Mouse (Mus musculus): ENCODE measurements around the gene Itih4.

The Itih4 gene

DNA sequence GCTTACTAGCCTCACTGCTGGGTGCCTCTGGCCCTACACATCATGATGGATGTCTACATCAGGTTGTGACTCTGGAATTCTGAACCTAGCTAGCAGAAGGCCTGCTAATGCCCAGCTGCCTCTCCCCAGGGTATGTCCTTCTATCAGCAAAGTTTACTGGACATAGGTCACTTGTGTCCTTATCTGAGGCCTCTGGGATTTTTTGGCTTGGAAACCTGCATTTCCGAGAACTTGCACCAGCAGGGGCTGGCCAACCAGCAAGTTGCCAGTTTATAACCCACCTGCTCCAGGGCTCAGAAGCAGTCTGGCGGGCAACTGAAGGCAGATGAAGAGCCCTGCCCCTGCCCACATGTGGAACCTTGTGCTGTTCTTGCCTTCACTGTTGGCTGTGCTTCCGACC, at the start of gene Itih4:
Gene Itih4 (plus strand): TSS at position 273 of the 400 bp plus-strand sequence.
- in situ Hi-C loops (cut with MseI, MboI), result no loop called here

- in situ Hi-C loops (cut with MseI, MboI), result no loop called here
Measured at GRCm38 (mm10) chr14:30837416-30837996, 48.8 kb upstream of the Itih4 start.

DNA sequence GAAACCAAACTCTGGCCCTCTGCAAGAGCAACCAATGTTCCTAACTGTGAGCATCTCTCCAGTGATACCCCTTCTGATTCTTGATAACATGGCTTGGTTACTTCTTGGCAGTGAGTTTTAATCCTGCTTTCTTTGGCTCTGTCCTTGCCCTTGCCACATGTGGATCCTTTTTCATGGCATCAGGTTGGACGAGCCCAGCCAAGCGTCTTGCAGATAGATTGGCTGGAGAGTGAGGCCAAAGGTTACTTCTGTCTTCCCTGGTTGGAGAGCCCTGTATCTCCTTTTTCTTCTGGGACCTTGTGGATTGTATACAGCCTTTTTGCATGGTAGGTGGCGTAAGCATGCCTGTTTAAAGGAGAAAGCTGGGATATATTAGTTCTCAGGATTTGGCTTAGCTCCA, 42.6 kb upstream of the Itih4 start:
- in situ Hi-C loops (cut with MseI, MboI), result no loop called here

DNA sequence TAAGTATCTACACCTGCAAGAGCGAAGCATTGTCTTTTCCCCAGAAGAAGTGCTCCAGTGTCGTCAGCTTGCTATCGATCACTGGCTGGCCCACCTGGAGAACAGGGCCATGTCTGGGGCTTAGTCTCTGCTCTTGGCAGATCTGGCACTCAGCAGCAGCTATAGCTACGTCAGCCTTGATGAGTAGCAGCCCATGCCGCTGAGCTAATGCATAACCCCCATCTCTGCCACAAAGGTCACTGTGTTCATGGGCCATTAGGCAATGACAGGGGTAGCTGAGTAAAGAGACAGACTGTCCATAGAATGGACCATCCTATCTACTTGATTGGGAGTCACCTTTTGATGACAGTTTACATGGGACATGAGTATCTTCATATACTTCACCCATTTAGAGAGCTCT, 35.8 kb upstream of the Itih4 start:
- in situ Hi-C loops (cut with MseI, MboI), result no loop called here

- in situ Hi-C loops (cut with MseI, MboI), result no loop called here
Measured at GRCm38 (mm10) chr14:30852325-30852724, 34.0 kb upstream of the Itih4 start.

GRCm38 (mm10) chr14:30855316-30855715, 31.0 kb upstream of the Itih4 start:
- in situ Hi-C loops (cut with MseI, MboI), result no loop called here

- in situ Hi-C loops (cut with MseI, MboI), result no loop called here
Measured at GRCm38 (mm10) chr14:30856885-30857507, 29.3 kb upstream of the Itih4 start.

GRCm38 (mm10) chr14:30857990-30858389, 28.3 kb upstream of the Itih4 start:
- in situ Hi-C loops (cut with MseI, MboI), result no loop called here

- in situ Hi-C loops (cut with MseI, MboI), result loop anchor here in 1 of 2 experiments (10.0 kb wide), 1 partner anchor 83 kb away; the partner anchor contains the start of gene Itih1
Measured at GRCm38 (mm10) chr14:30861421-30862125, 24.7 kb upstream of the Itih4 start.

DNA sequence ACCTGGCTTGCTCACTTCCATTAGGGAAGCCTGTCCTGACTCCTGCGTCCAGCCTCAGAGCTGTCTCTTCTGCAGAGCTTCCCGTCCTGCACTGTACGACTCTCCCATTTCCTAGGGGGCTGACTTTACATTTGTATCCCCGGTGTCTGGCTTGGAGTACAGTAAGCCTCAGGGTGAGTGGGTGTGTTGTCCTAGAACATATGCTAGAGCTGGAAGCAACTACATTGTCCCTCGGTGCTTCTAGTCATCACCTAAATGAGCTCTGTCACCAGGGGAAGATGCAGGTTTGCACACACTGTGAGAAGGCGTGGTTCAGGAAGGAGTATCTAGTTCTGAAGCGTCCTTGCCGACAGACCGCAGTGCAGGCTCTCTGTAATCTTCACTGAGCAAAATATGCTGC, 23.9 kb upstream of the Itih4 start:
- in situ Hi-C loops (cut with MseI, MboI), result loop anchor here in 1 of 2 experiments (10.0 kb wide), 1 partner anchor 82 kb away; the partner anchor contains the start of gene Itih1

DNA sequence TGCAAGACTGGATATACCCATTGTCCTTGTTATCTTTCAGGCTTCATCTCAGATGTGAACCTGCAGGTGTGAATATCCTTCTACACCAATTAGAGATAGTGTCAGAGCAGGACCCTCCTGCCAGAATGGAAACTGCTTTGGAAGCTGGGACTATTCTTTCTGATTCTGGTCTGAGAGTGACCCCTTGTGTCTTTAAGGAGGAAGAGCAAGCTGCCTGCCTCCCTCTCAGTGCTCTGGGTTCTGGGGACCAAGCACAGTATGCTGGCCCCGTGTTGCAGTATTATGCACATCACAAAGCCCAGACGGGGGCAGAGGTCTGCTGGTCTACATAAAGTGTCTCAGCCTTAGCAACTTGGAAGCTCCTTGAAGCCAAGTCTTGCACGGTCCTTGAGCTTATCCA, 21.0 kb upstream of the Itih4 start:
- in situ Hi-C loops (cut with MseI, MboI), result loop anchor here in 1 of 2 experiments (10.0 kb wide), 1 partner anchor 79 kb away; the partner anchor contains the start of gene Itih1

GRCm38 (mm10) chr14:30867042-30867441, 19.2 kb upstream of the Itih4 start:
- in situ Hi-C loops (cut with MseI, MboI), result loop anchor here in 1 of 2 experiments (10.0 kb wide), 1 partner anchor 78 kb away; the partner anchor contains the start of gene Itih1

DNA sequence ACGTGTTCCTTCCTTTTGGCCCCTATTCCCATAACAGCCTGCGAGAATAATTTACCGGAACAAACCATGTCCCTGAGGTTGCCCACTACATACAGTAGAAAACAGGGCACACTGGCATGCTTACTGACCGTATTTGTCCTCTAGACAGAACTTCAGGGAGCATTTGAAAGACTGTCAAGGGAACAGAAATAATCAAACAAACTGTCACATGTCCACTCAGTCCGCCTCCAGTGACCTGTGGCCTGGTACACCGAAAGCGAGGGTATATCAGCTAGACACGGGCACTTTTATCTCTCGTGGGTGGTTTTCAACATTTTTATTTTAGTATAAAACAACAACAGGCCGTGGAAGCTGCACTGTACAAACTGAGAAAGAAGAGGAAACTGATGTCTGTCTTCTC, 17.4 kb upstream of the Itih4 start:
- in situ Hi-C loops (cut with MseI, MboI), result loop anchor here in 1 of 2 experiments (10.0 kb wide), 1 partner anchor 76 kb away; the partner anchor contains the start of gene Itih1

- in situ Hi-C loops (cut with MseI, MboI), result loop anchor here in 1 of 2 experiments (10.0 kb wide), 1 partner anchor 75 kb away; the partner anchor contains the start of gene Itih1
Measured at GRCm38 (mm10) chr14:30869391-30869801, 16.9 kb upstream of the Itih4 start.

GRCm38 (mm10) chr14:30870206-30871147, 15.8 kb upstream of the Itih4 start:
- in situ Hi-C loops (cut with MseI, MboI), result no loop called here

DNA sequence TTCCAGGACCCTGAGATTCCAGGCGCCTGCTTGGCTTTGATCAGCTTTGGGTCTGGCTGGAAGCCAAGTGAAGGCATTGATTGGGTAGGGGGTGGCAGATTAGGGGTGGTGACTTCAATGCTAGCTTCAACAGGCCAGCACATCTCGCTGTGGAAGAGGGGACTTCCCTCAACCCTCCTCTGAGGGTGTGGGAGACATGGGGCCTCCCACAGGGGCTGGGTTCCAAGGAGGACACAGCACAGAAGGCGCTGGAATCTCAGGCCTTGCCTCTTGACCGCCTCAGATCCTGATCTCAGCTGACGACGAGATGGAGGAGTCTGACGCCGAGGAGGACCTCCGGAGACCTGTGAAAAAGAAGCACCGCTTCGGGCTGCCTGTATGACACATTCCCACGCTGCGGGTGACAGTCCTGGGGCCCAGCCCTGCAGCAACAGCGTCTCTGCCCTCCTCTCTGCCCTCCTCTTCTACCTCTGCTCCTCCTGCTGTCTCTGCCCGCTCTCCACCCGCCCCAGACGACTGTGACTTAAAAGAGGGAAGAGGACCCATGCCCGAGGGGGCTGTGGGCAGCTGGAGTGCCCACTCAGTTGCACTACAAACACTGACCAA, 12.1 kb upstream of the Itih4 start:
- in situ Hi-C loops (cut with MseI, MboI), result no loop called here

GRCm38 (mm10) chr14:30875130-30875865, 11.0 kb upstream of the Itih4 start:
- in situ Hi-C loops (cut with MseI, MboI), result no loop called here

- in situ Hi-C loops (cut with MseI, MboI), result no loop called here
Measured at GRCm38 (mm10) chr14:30875955-30876354, 10.3 kb upstream of the Itih4 start.

DNA sequence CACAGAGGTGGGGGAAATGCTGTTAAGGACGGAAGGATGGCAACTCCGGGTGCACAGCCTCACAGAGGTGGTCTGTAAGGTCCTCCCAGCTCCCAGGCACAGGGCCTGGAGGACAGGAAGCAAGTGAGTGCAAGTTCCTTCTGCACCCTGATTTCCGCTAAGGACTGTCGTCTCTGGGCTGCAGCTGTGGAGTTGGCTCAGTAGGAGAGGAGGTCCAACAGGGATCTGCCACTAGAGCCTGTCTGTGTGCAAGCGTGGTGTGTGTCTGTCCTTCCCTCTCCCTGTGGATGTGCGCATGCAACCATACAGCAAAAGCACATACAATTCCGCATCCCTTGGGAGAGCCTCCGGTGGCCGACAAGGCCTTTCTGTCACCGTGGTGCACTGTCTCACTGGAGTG, 9.8 kb upstream of the Itih4 start:
- in situ Hi-C loops (cut with MseI, MboI), result no loop called here

DNA sequence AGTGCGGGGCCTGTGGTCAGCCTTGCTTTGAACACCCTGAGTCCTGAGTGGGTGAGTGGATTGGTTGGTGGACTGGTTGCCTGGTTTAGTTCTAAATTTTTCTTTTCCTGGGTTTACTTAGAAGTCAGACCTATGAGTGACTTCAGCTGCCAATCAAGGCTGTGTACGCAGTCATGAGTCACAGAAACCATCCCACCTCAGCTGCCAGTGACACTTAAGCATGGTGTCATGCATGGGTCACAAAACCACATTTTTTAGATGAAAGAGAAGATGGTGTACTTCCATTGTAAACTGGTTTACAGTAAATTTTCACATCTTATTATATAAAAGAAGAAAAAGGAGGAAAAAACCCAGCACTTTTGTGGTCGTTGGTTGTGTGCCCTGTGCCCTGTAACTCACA, 8.4 kb upstream of the Itih4 start:
- in situ Hi-C loops (cut with MseI, MboI), result no loop called here
